Mouse (Mus musculus) midbrain, postnatal 0 days (tissue): ENCODE measurements at regions not wholly inside any gene's neighbourhood (a gene's known extent, or its start where the extent isn't known, plus 50 kb on each side); places are given as distances from the start of the nearest gene placed in this dataset.

Experiments used
- ATAC-seq: fragments of 200-750 bp; cut with Nextera tagmentation; 2 replicates; pipeline ENCODE4 v1.8.0; 2017; ENCODE audit warnings: moderate number of reproducible peaks, mild to moderate bottlenecking, moderate TSS enrichment, moderate library complexity; ENCODE audit not compliant: low FRiP score
- DNase-seq: peaks from one replicate; pipeline ENCODE4 v3.0.0-alpha.2; 2015; ENCODE audit warnings: low spot score
- H3K27ac ChIP-seq: fragments of 300-500 bp; sonication (generic); 2 replicates; pipeline ENCODE4 v1.5.1; 2014; ENCODE audit warnings: low read depth, mild to moderate bottlenecking, low read length, mixed read lengths
- H3K27me3 ChIP-seq: fragments of 300-500 bp; sonication (generic); 2 replicates; pipeline ENCODE4 v1.6.1; 2014; ENCODE audit warnings: low read length, control low read depth, mixed read lengths; ENCODE audit not compliant: insufficient read depth
- H3K36me3 ChIP-seq: fragments of 300-500 bp; sonication (generic); 2 replicates; pipeline ENCODE4 v1.6.1; 2014; ENCODE audit warnings: low read length, control low read depth, mixed read lengths; ENCODE audit not compliant: insufficient read depth
- H3K4me1 ChIP-seq: fragments of 300-500 bp; sonication (generic); 2 replicates; pipeline ENCODE4 v1.6.1; 2014; ENCODE audit warnings: mild to moderate bottlenecking, control low read depth, antibody characterized with exemption, low read length, mixed read lengths; ENCODE audit not compliant: insufficient read depth
- H3K4me2 ChIP-seq: fragments of 300-500 bp; sonication (generic); 2 replicates; pipeline ENCODE4 v1.6.1; 2014; ENCODE audit warnings: low read depth, mild to moderate bottlenecking, low read length, mixed read lengths; ENCODE audit not compliant: poor library complexity, severe bottlenecking
- H3K4me3 ChIP-seq: fragments of 300-500 bp; sonication (generic); 2 replicates; pipeline ENCODE4 v1.5.1; 2014; ENCODE audit warnings: low read depth, mild to moderate bottlenecking, low read length, moderate library complexity
- H3K9ac ChIP-seq: fragments of 300-500 bp; sonication (generic); replicated peaks from 2 replicates; pipeline ENCODE4 v1.6.1; 2014; ENCODE audit warnings: mild to moderate bottlenecking, low read length, moderate library complexity, mixed read lengths; ENCODE audit not compliant: poor library complexity, severe bottlenecking
- H3K9me3 ChIP-seq: fragments of 300-500 bp; sonication (generic); 2 replicates; pipeline ENCODE4 v1.6.1; 2016; ENCODE audit warnings: low read length, control low read depth
- CTCF ChIP-seq: IDR thresholded peaks from 2 replicates; pipeline ENCODE4 v1.5.1; 2016; ENCODE audit warnings: antibody characterized with exemption, mild to moderate bottlenecking
- WGBS: fragments of 180-500 bp; shearing (Covaris S2); extraction: QIAGEN DNeasy Blood & Tissue Kit; methylation state at CpG from one replicate; pipeline ENCODE4 v1.1.7; 2014; 5-methylcytosine and 5-hydroxymethylcytosine counted together

DNA sequence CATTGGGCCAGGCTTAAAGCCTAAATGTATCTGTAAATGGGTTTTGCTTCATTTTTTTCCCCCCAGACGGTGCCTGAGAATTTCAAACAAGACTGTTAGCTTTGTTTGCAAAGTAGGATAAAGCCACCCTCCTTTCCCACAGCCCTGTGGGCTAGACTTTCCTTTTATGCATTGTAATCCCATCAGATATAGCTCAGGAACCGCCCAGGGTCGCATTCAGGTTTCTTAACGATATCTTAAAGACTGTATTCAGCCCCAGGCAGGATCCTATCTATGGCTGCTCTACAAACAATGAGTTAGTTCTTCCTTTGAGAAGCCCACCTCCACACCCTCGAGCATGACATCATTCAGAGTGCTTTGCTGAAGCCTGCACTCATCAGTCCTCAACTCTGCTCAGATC, 509.2 kb downstream of the Plekhb2 start:
- TF ChIP-seq CTCF, result no peak
- H3K36me3 ChIP-seq, result no peaks in the 10 kb centered on the region
- WGBS, result 19% methylated on average over 5 of the region's 5 CpGs
- H3K4me1 ChIP-seq, result no peaks in the 10 kb centered on the region
- ATAC-seq, result no peak
- no peak overlapping the region for H3K9ac ChIP-seq
- H3K4me3 ChIP-seq, result no peak overlapping the region
- H3K27ac ChIP-seq, result no peak overlapping the region
- no peak overlapping the region for H3K4me2 ChIP-seq
- no peak for DNase-seq
- H3K27me3 ChIP-seq, result no peaks in the 10 kb centered on the region
- H3K9me3 ChIP-seq, result no peaks in the 10 kb centered on the region

DNA sequence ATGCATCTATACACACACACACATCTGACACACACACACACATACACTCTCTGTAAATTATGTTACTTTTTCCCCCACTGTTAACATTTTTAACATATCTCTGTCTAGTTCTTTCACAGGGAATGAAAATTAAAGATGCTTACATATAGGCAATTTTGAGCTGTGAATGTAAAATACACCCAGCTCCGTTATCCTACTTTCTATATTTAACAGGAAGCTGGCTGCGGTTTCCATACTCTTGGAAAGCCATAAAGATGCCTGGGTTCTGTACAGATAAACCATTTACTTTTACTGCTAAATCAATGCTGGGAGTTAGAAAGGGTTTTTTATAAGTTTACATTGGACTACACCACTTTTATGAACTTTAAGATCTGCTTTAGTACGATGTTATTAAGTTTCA, 511.7 kb downstream of the Plekhb2 start:
- H3K27ac ChIP-seq, result no peak overlapping the region
- no peaks in the 10 kb centered on the region for H3K36me3 ChIP-seq
- DNase-seq (no peak), ATAC-seq (no peak)
- H3K4me3 ChIP-seq, result no peak overlapping the region
- WGBS, result 88% methylated on average over 3 of the region's 3 CpGs
- no peaks in the 10 kb centered on the region for H3K9me3 ChIP-seq
- H3K9ac ChIP-seq, result no peak overlapping the region
- H3K27me3 ChIP-seq, result no peaks in the 10 kb centered on the region
- no peak for TF ChIP-seq CTCF
- no peak overlapping the region for H3K4me2 ChIP-seq
- H3K4me1 ChIP-seq, result no peaks in the 10 kb centered on the region

- ATAC-seq, result no peak
- no peak overlapping the region for H3K4me2 ChIP-seq
- TF ChIP-seq CTCF, result no peak
- H3K27ac ChIP-seq, result no peak overlapping the region
- no peak for DNase-seq
- H3K4me1 ChIP-seq, result no peaks in the 10 kb centered on the region
- no peaks in the 10 kb centered on the region for H3K9me3 ChIP-seq
- no peak overlapping the region for H3K9ac ChIP-seq
- WGBS, result 62% methylated on average over 3 of the region's 3 CpGs
- H3K27me3 ChIP-seq, result no peaks in the 10 kb centered on the region
- no peak overlapping the region for H3K4me3 ChIP-seq
- no peaks in the 10 kb centered on the region for H3K36me3 ChIP-seq
Observed at GRCm38 (mm10) chr1:35362836-35363235, 513.1 kb downstream of the Plekhb2 start.

DNA sequence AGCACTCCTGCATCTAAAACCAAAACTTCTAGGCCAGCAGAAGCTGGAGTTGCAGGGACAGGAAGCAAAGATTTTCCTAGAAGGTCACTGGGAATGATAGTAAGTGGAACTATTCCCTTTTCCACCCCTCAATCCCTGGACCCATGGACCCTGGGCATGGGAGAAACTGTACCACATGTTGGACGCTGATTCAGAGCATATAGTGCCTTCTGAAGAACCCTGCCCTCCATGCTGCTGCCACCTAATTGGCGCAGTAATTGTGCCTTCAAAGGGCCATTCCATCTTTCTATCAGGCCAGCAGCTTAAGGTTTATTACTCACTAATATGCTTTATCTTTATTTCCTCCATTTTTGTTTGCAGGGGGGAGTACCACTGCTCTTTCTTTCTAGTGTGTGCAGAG, 516.8 kb downstream of the Plekhb2 start:
- no peak for TF ChIP-seq CTCF
- Histone ChIP-seq H3K4me1 (no peaks in the 10 kb centered on the region), H3K36me3 (no peaks in the 10 kb centered on the region), H3K27me3 (no peaks in the 10 kb centered on the region), H3K4me2 (no peak overlapping the region), H3K4me3 (no peak overlapping the region), H3K9me3 (no peaks in the 10 kb centered on the region), H3K27ac (no peak overlapping the region), H3K9ac (no peak overlapping the region)
- ATAC-seq (no peak), DNase-seq (no peak)
- WGBS, result 80% methylated on average over 2 of the region's 2 CpGs

GRCm38 (mm10) chr1:35372751-35373150, 523.0 kb downstream of the Plekhb2 start:
- Histone ChIP-seq H3K4me2 (no peak overlapping the region), H3K36me3 (no peaks in the 10 kb centered on the region), H3K4me3 (no peak overlapping the region), H3K27ac (no peak overlapping the region), H3K9ac (no peak overlapping the region), H3K4me1 (no peaks in the 10 kb centered on the region), H3K9me3 (no peaks in the 10 kb centered on the region), H3K27me3 (no peaks in the 10 kb centered on the region)
- 81% methylated on average over 4 of the region's 4 CpGs for WGBS
- DNase-seq, result no peak
- TF ChIP-seq CTCF, result no peak
- no peak for ATAC-seq

DNA sequence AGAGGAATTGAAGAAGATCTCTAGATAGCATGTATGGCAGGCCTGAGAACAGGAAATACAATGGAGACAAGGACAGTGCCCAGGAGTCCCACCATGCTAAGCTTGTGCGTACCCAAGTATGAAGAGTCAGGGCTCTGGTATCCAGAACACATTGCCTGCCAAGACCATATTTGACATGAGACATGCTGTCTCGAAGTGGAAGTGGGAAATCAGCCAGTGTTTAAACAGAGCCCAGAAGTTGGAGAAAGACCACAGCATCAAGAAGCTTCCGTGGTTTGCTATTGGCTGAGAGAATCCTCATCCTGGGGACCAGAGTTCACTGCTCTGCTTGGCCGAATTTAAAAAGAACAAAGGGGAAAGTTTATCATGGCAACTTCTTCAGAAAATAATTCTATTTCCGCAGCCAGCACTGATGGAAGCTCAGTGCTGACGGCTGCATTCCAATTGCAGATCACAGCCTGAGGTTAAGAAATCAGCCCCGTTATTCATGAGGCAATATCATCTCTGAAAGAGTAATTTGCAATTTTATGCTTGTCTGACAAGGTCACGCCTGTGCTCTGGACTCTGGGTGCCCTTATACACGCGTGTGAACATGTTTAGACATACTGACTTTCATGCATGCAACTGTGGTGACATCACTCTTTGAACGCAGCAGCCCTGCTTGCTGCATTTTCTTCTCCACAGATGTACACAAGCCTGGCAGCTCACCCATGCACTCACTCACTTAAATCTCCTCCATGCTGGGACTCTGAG, 531.0 kb downstream of the Plekhb2 start:
- H3K27me3 ChIP-seq, result no peaks in the 10 kb centered on the region
- ATAC-seq, result no peak
- H3K9ac ChIP-seq, result no peak overlapping the region
- 62% methylated on average over 11 of the region's 11 CpGs for WGBS
- no peak overlapping the region for H3K4me3 ChIP-seq
- no peak overlapping the region for H3K27ac ChIP-seq
- no peaks in the 10 kb centered on the region for H3K36me3 ChIP-seq
- no peak for TF ChIP-seq CTCF
- H3K9me3 ChIP-seq, result no peaks in the 10 kb centered on the region
- no peak overlapping the region for H3K4me2 ChIP-seq
- no peak for DNase-seq
- no peaks in the 10 kb centered on the region for H3K4me1 ChIP-seq
